Mouse (Mus musculus) cerebellum, postnatal 10 days (tissue): ENCODE data around the gene Hist1h4i.

ENCODE experiments used
- DNase-seq, 2 experiments: peaks; one replicate each; pipeline ENCODE4 v3.0.0; 2021; ENCODE audit warnings: mixed read lengths in 2 of 2

Gene Hist1h4i

GRCm38 (mm10) chr13:22007872-22008271 is 33.3 kb downstream of the Hist1h4i start:
- DNase-seq, result no peak

- no peak for DNase-seq
Measured at GRCm38 (mm10) chr13:22007121-22007510, 34.0 kb downstream of the Hist1h4i start.

GRCm38 (mm10) chr13:22006334-22007120 is 34.6 kb downstream of the Hist1h4i start:
- DNase-seq, result peak; percentile 44 to 46

- DNase-seq, result peak; percentile 36 to 54
Measured at GRCm38 (mm10) chr13:22005605-22006333, 35.4 kb downstream of the Hist1h4i start.

- DNase-seq, result no peak
Measured at GRCm38 (mm10) chr13:22001823-22002222, 39.3 kb downstream of the Hist1h4i start.

- DNase-seq, result no peak
Measured at GRCm38 (mm10) chr13:22001346-22001745, 39.8 kb downstream of the Hist1h4i start.

- no peak for DNase-seq
Measured at GRCm38 (mm10) chr13:21999147-21999546, 42.0 kb downstream of the Hist1h4i start.

- DNase-seq, result no peak
Measured at GRCm38 (mm10) chr13:21998412-21998811, 42.8 kb downstream of the Hist1h4i start.

- no peak for DNase-seq
Measured at GRCm38 (mm10) chr13:21997821-21998220, 43.3 kb downstream of the Hist1h4i start.

- DNase-seq, result peak in 1 of 2 experiments; percentile 43
Measured at GRCm38 (mm10) chr13:21997201-21997820, 43.9 kb downstream of the Hist1h4i start.

GRCm38 (mm10) chr13:21996840-21997185 is 44.3 kb downstream of the Hist1h4i start:
- peak in 1 of 2 experiments; percentile 37 for DNase-seq

GRCm38 (mm10) chr13:21996101-21996839 is 44.9 kb downstream of the Hist1h4i start:
- peak in 1 of 2 experiments; percentile 38 for DNase-seq

GRCm38 (mm10) chr13:21995331-21995914 is 45.7 kb downstream of the Hist1h4i start:
- peak; percentile 27 to 44 for DNase-seq

- no peak for DNase-seq
Measured at GRCm38 (mm10) chr13:21994896-21995295, 46.3 kb downstream of the Hist1h4i start.

- peak; percentile 53 to 56 for DNase-seq
Measured at GRCm38 (mm10) chr13:21993957-21994738, 47.0 kb downstream of the Hist1h4i start.

GRCm38 (mm10) chr13:21992550-21992949 is 48.6 kb downstream of the Hist1h4i start:
- DNase-seq, result no peak
